Mouse (Mus musculus) ES-Bruce4 (cell line): ENCODE results near the gene Sgsm2.

Experiments used
- CTCF ChIP-seq: IDR thresholded peaks from one replicate; pipeline ENCODE4 v1.8.1; 2011; ENCODE audit warnings: low read depth, low read length
- POLR2A ChIP-seq: IDR thresholded peaks from one replicate; pipeline ENCODE4 v1.8.1; 2011; ENCODE audit warnings: low read length; ENCODE audit not compliant: insufficient read depth

- TF ChIP-seq CTCF: no peak
- TF ChIP-seq POLR2A: no peak
These were observed 14.9 kb downstream of the Sgsm2 start for GRCm38 (mm10) chr11:74881979-74882378.
